In genomic region chr3:17848181-17848580, GRCm38 (mm10) we compare ENCODE assay signal across 8 mouse cellular contexts.
DNase-seq lines count a peak whose midpoint lies in the region; ATAC-seq and TF ChIP-seq lines count a peak whose summit lies in the region.

No protein-coding gene starts in this region.

- no peak for DNase-seq in gastrocnemius, adult 2 months
- no peak for DNase-seq in gastrocnemius, postnatal 10 days
- DNase-seq in neural tube, embryonic 11.5 days (ENCODE audit: low spot score) = peak; percentile 19
- DNase-seq in cerebellum, postnatal 14 days = peak; percentile 59 to 61
- DNase-seq in lung, postnatal 10 days = peak; percentile 6
- DNase-seq in gastrocnemius, postnatal 4 days (ENCODE audit: low spot score in 2 of 2) = no peak

- H3K9ac ChIP-seq in neural tube, embryonic 11.5 days (ENCODE audit: low read length) = no peak overlapping the region
- no peak overlapping the region for H3K9ac ChIP-seq in neural tube, embryonic 15.5 days (replicated peaks)

- no peaks in the 10 kb centered on the region for H3K4me1 ChIP-seq in neural tube, embryonic 11.5 days (ENCODE audit: control insufficient read depth, insufficient read depth, low read length)
- H3K4me1 ChIP-seq in neural tube, embryonic 15.5 days = no peaks in the 10 kb centered on the region

- TF ChIP-seq CTCF in gastrocnemius, adult 2 months (IDR thresholded peaks at IDR 0.05) = peak; percentile 52

- ATAC-seq in neural tube, embryonic 11.5 days (ENCODE audit: insufficient read depth, low FRiP score, low TSS enrichment) = no peak
- ATAC-seq in neural tube, embryonic 15.5 days (ENCODE audit: low FRiP score) = no peak
- ATAC-seq in megakaryocyte-erythroid progenitor cell, adult 5-6 weeks (replicated peaks; ENCODE audit: low FRiP score, low TSS enrichment, poor library complexity, severe bottlenecking) = no peak; the same call in 1 of the 2 replicates

- intact Hi-C loops in gastrocnemius, adult 2 months (cut with DNase I) = no loop called here

- no peaks in the 10 kb centered on the region for H3K9me3 ChIP-seq in neural tube, embryonic 11.5 days (ENCODE audit: control insufficient read depth, low read length)
- no peaks in the 10 kb centered on the region for H3K9me3 ChIP-seq in neural tube, embryonic 15.5 days (replicated peaks)

- H3K4me3 ChIP-seq in gastrocnemius, adult 2 months = no peak overlapping the region
- no peak overlapping the region for H3K4me3 ChIP-seq in neural tube, embryonic 11.5 days (ENCODE audit: low read depth, low read length)
- H3K4me3 ChIP-seq in neural tube, embryonic 15.5 days (replicated peaks) = no peak overlapping the region

- H3K4me2 ChIP-seq in neural tube, embryonic 11.5 days (ENCODE audit: low read depth) = no peak overlapping the region
- no peak overlapping the region for H3K4me2 ChIP-seq in neural tube, embryonic 15.5 days

- H3K36me3 ChIP-seq in neural tube, embryonic 11.5 days (ENCODE audit: control insufficient read depth, insufficient read depth, low read length) = no peaks in the 10 kb centered on the region
- no peaks in the 10 kb centered on the region for H3K36me3 ChIP-seq in neural tube, embryonic 15.5 days

- no peaks in the 10 kb centered on the region for H3K27me3 ChIP-seq in neural tube, embryonic 11.5 days (ENCODE audit: control insufficient read depth, insufficient read depth, low read length)
- H3K27me3 ChIP-seq in neural tube, embryonic 15.5 days (replicated peaks) = no peaks in the 10 kb centered on the region

- no peak overlapping the region for H3K27ac ChIP-seq in gastrocnemius, adult 2 months
- no peak overlapping the region for H3K27ac ChIP-seq in neural tube, embryonic 11.5 days (ENCODE audit: low read depth, low read length)
- no peak overlapping the region for H3K27ac ChIP-seq in neural tube, embryonic 15.5 days (replicated peaks)

Comparison
In these comparisons a context has a peak if more than half of its experiments do, and no peak if none do; other contexts are left out.
1. DNase-seq: peak in neural tube, embryonic 11.5 days (single experiment), cerebellum, postnatal 14 days (2 of 2) and lung, postnatal 10 days (single experiment); none in gastrocnemius, adult 2 months (single experiment), gastrocnemius, postnatal 10 days (single experiment) and gastrocnemius, postnatal 4 days (0 of 2).